Mouse (Mus musculus) embryonic fibroblast, embryonic 13.5 days (primary cell): ENCODE measurements around the gene Sfxn5.

Experiments used
- CTCF ChIP-seq: IDR thresholded peaks from 2 replicates; pipeline ENCODE4 v1.5.1; 2011; ENCODE audit warnings: mild to moderate bottlenecking, control low read depth, low read length, moderate library complexity, borderline replicate concordance; ENCODE audit not compliant: insufficient read depth
- POLR2A ChIP-seq: IDR thresholded peaks from 2 replicates; pipeline ENCODE4 v1.6.1; 2011; ENCODE audit warnings: low read depth, mild to moderate bottlenecking, control low read depth, low read length, moderate library complexity

- TF ChIP-seq CTCF = no peak
- TF ChIP-seq POLR2A = no peak
These were observed 68.2 kb downstream of the Sfxn5 start for GRCm38 (mm10) chr6:85264982-85265518.
